Mouse (Mus musculus): ENCODE data around the gene Mob1b. TPM values are rescaled to one million over a fixed set of nuclear protein-coding genes. Genes with fewer than 3 reads are reported as not detected.

The Mob1b gene
- total RNA-seq, 1 experiment: 10.9 TPM

GRCm38 (mm10) chr5:88689279-88689938 is 31.2 kb upstream of the Mob1b start:
- Histone ChIP-seq H3K27ac (ENCODE audit: insufficient read depth, low read depth, low read length, poor library complexity, severe bottlenecking) (no peak overlapping the region), H3K9me3 (ENCODE audit: control insufficient read depth, insufficient read depth, low read depth, low read length) (no peaks in the 10 kb centered on the region), H3K36me3 (ENCODE audit: control insufficient read depth, insufficient read depth, low read length, poor library complexity, severe bottlenecking) (no peaks in the 10 kb centered on the region), H3K4me3 (ENCODE audit: insufficient read depth in 1 of 2, low read depth in 1 of 2, low read length in 2 of 2, poor library complexity in 1 of 2, severe bottlenecking in 1 of 2) (no peak overlapping the region), H3K4me1 (ENCODE audit: control insufficient read depth in 2 of 2, insufficient read depth in 2 of 2, low read length in 2 of 2, poor library complexity in 1 of 2) (peaks cover 2 to 3% of the 10 kb centered on the region in 2 experiments; a peak in 2 of 4 replicates), H3K9ac (ENCODE audit: insufficient read depth, low read depth, low read length, poor library complexity, severe bottlenecking) (no peak overlapping the region)
- in situ Hi-C loops (cut with MboI; ENCODE audit: low sequenced_read_pairs in 2 of 2, unreplicated experiment in 2 of 2): no loop called here
- TF ChIP-seq ZNF384 (IDR thresholded peaks at IDR 0.05; ENCODE audit: low read depth, low read length) (no peak), HCFC1 (IDR thresholded peaks at IDR 0.05; ENCODE audit: borderline replicate concordance, insufficient read depth, low read length) (no peak), CHD2 (IDR thresholded peaks at IDR 0.05; ENCODE audit: low read depth, low read length) (no peak), ZC3H11A (IDR thresholded peaks at IDR 0.05; ENCODE audit: borderline replicate concordance, low read depth, low read length) (no peak; the same call in 1 of the 2 replicates), MAFK (IDR thresholded peaks at IDR 0.05; ENCODE audit: insufficient read depth, low read depth, low read length) (no peak)
- DNase-seq (ENCODE audit: low read depth, low spot score): no peak

DNA sequence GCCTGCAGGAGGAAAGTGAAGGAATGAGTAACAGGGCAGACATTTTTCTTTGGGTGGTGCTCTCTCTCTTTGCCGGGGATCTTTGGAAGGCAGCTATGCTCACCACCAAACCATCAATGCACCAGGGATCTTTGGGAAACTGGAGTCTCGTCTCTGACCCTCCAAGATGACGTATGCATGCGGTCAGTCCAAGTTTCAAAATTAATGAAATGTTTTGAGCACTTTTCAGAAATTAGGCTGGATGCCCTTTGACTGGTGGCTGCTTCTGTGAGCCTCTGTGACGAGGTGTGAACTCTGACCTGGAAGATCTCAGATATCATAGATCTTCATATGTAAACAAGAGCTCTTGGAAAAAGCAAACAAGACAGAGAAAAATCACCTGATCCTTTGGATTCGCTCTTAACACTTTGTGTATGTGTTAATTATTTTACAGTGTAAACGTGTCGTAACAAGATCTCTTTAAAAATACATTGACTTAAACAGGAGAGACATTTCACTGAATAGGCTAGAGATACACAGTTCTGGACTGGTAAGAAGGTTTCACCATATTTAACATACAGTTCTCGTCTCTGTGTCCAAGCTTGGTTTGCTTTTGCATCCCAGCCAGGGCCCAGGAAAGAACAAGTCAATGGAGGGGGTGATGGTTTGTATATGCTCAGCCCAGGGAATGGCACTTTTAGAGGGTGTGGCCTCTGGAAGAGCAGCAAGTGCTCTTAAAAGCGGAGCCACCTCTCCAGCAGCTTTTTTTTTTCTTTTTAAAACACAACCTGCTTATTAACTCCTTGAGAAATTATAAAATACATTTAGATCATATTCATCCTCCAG is 29.8 kb upstream of the Mob1b start:
- DNase-seq (ENCODE audit: low read depth, low spot score): no peak
- Histone ChIP-seq H3K27ac (ENCODE audit: insufficient read depth, low read depth, low read length, poor library complexity, severe bottlenecking) (no peak overlapping the region), H3K9me3 (ENCODE audit: control insufficient read depth, insufficient read depth, low read depth, low read length) (no peaks in the 10 kb centered on the region), H3K9ac (ENCODE audit: insufficient read depth, low read depth, low read length, poor library complexity, severe bottlenecking) (no peak overlapping the region), H3K4me1 (ENCODE audit: control insufficient read depth in 2 of 2, insufficient read depth in 2 of 2, low read length in 2 of 2, poor library complexity in 1 of 2) (peaks cover 0 to 3% of the 10 kb centered on the region in 2 experiments; a peak in 2 of 4 replicates), H3K4me3 (ENCODE audit: insufficient read depth in 1 of 2, low read depth in 1 of 2, low read length in 2 of 2, poor library complexity in 1 of 2, severe bottlenecking in 1 of 2) (no peak overlapping the region), H3K36me3 (ENCODE audit: control insufficient read depth, insufficient read depth, low read length, poor library complexity, severe bottlenecking) (no peaks in the 10 kb centered on the region)
- in situ Hi-C loops (cut with MboI; ENCODE audit: low sequenced_read_pairs in 2 of 2, unreplicated experiment in 2 of 2): no loop called here
- TF ChIP-seq ZNF384 (IDR thresholded peaks at IDR 0.05; ENCODE audit: low read depth, low read length): no peak
- no peak for TF ChIP-seq MAFK (IDR thresholded peaks at IDR 0.05; ENCODE audit: insufficient read depth, low read depth, low read length)
- no peak for TF ChIP-seq CHD2 (IDR thresholded peaks at IDR 0.05; ENCODE audit: low read depth, low read length)
- no peak for TF ChIP-seq HCFC1 (IDR thresholded peaks at IDR 0.05; ENCODE audit: borderline replicate concordance, insufficient read depth, low read length)
- no peak for TF ChIP-seq ZC3H11A (IDR thresholded peaks at IDR 0.05; ENCODE audit: borderline replicate concordance, low read depth, low read length)

DNA sequence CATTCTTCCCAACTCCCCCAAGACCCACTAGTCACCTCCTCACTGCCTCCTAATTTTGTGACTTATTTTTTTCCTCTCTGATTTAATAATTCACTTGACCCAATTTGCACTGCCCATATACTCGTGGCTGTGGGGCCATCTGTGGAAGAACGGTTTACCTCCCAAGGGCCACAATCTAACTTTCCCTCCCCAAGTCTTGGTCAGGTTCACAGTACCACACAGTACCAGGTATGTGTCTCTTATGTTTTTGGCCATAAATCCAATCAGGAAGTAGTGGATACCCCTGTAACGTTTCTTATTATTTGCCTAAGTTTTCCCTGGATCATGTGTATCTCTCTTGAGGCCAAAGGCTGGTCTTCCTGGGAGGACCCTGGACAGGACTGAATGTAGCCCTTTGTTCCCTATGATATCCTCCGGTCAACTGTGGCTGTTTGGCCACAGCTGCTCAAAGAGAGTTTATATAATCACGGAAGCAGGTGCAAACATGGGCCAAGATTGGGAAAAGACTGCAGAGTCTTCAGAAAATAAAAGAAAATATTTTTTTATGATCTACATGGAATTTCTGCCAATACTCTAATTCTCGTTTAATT is 29.1 kb upstream of the Mob1b start:
- in situ Hi-C loops (cut with MboI; ENCODE audit: low sequenced_read_pairs in 2 of 2, unreplicated experiment in 2 of 2): no loop called here
- DNase-seq (ENCODE audit: low read depth, low spot score): no peak
- H3K27ac ChIP-seq (ENCODE audit: insufficient read depth, low read depth, low read length, poor library complexity, severe bottlenecking): no peak overlapping the region
- no peaks in the 10 kb centered on the region for H3K9me3 ChIP-seq (ENCODE audit: control insufficient read depth, insufficient read depth, low read depth, low read length)
- H3K9ac ChIP-seq (ENCODE audit: insufficient read depth, low read depth, low read length, poor library complexity, severe bottlenecking): no peak overlapping the region
- H3K36me3 ChIP-seq (ENCODE audit: control insufficient read depth, insufficient read depth, low read length, poor library complexity, severe bottlenecking): no peaks in the 10 kb centered on the region
- peaks cover 0 to 3% of the 10 kb centered on the region in 2 experiments; a peak in 2 of 4 replicates for H3K4me1 ChIP-seq (ENCODE audit: control insufficient read depth in 2 of 2, insufficient read depth in 2 of 2, low read length in 2 of 2, poor library complexity in 1 of 2)
- TF ChIP-seq ZNF384 (IDR thresholded peaks at IDR 0.05; ENCODE audit: low read depth, low read length) (no peak), CHD2 (IDR thresholded peaks at IDR 0.05; ENCODE audit: low read depth, low read length) (no peak), HCFC1 (IDR thresholded peaks at IDR 0.05; ENCODE audit: borderline replicate concordance, insufficient read depth, low read length) (no peak), ZC3H11A (IDR thresholded peaks at IDR 0.05; ENCODE audit: borderline replicate concordance, low read depth, low read length) (no peak), MAFK (IDR thresholded peaks at IDR 0.05; ENCODE audit: insufficient read depth, low read depth, low read length) (no peak)
- no peak overlapping the region for H3K4me3 ChIP-seq (ENCODE audit: insufficient read depth in 1 of 2, low read depth in 1 of 2, low read length in 2 of 2, poor library complexity in 1 of 2, severe bottlenecking in 1 of 2)

GRCm38 (mm10) chr5:88692586-88692985 is 28.1 kb upstream of the Mob1b start:
- no peak overlapping the region for H3K27ac ChIP-seq (ENCODE audit: insufficient read depth, low read depth, low read length, poor library complexity, severe bottlenecking)
- DNase-seq (ENCODE audit: low read depth, low spot score): no peak
- in situ Hi-C loops (cut with MboI; ENCODE audit: low sequenced_read_pairs in 2 of 2, unreplicated experiment in 2 of 2): no loop called here

More at GRCm38 (mm10) chr5:88692586-88692985, 28.1 kb upstream of the Mob1b start:
- no peak overlapping the region for H3K9ac ChIP-seq (ENCODE audit: insufficient read depth, low read depth, low read length, poor library complexity, severe bottlenecking)
- peaks cover 0 to 3% of the 10 kb centered on the region in 2 experiments; a peak in 2 of 4 replicates for H3K4me1 ChIP-seq (ENCODE audit: control insufficient read depth in 2 of 2, insufficient read depth in 2 of 2, low read length in 2 of 2, poor library complexity in 1 of 2)
- H3K9me3 ChIP-seq (ENCODE audit: control insufficient read depth, insufficient read depth, low read depth, low read length): no peaks in the 10 kb centered on the region
- TF ChIP-seq CHD2 (IDR thresholded peaks at IDR 0.05; ENCODE audit: low read depth, low read length) (no peak), ZNF384 (IDR thresholded peaks at IDR 0.05; ENCODE audit: low read depth, low read length) (no peak), ZC3H11A (IDR thresholded peaks at IDR 0.05; ENCODE audit: borderline replicate concordance, low read depth, low read length) (no peak), HCFC1 (IDR thresholded peaks at IDR 0.05; ENCODE audit: borderline replicate concordance, insufficient read depth, low read length) (no peak), MAFK (IDR thresholded peaks at IDR 0.05; ENCODE audit: insufficient read depth, low read depth, low read length) (no peak)
- no peaks in the 10 kb centered on the region for H3K36me3 ChIP-seq (ENCODE audit: control insufficient read depth, insufficient read depth, low read length, poor library complexity, severe bottlenecking)
- no peak overlapping the region for H3K4me3 ChIP-seq (ENCODE audit: insufficient read depth in 1 of 2, low read depth in 1 of 2, low read length in 2 of 2, poor library complexity in 1 of 2, severe bottlenecking in 1 of 2)

Measured in ES-E14 (cell line).